Mouse (Mus musculus): ENCODE results near the gene Mlxip. TPM values are rescaled to one million over a fixed set of nuclear protein-coding genes. Genes with fewer than 3 reads are reported as not detected.
A peak's percentile ranks its signal among the peaks of the same experiment; 100 is the strongest.

Mlxip gene
- polyA plus RNA-seq, 1 experiment from 2014 or later, result 14.0 TPM

DNA sequence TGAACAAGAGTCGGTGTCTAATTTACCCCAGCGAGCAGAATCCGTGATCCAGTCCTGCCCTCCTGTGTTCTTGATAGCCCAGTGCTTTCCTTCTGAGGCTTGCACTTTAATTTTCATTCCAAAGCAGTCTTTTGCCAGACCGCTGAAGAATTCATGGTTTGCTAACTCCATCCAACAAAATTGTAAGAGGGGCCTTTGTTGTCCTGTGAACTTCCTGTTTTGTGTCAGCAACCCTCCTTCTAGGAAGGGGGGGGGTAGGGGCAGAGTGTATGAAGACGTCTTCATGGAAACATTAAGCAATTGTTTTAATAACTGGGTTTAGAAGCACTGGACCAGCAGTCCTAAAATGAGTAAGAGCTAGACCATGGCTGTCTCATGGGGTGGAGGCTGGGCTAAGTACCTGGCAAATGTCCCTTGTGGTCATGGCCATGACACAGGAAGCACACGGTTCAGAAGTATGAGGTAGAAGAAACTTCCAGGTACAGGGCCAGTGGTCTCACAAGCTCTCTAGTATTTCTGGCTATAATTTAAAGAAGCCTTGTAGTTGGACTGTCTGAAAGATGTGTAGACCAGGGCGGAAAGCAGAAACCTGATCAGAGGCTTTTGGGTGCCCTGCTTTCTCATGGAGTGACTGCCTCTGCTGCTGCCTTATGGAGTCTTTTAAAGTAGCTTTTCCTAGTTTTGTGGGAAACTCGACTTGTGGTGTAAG, 41.6 kb downstream of the Mlxip start:
- H3K36me3 ChIP-seq (ENCODE audit: control insufficient read depth, insufficient read depth, low read length), result no peaks in the 10 kb centered on the region
- H3K4me3 ChIP-seq (ENCODE audit: low read depth, low read length), result no peak overlapping the region
- H3K4me2 ChIP-seq, result no peak overlapping the region
- H3K27me3 ChIP-seq (replicated peaks; ENCODE audit: control insufficient read depth, insufficient read depth, low read length), result no peaks in the 10 kb centered on the region
- peaks cover 3% of the 10 kb centered on the region; the same call in 1 of the 2 replicates for H3K4me1 ChIP-seq (replicated peaks; ENCODE audit: control insufficient read depth, insufficient read depth, low read length)
- 63% methylated on average over 8 of the region's 8 CpGs for WGBS
- no peak overlapping the region for H3K9ac ChIP-seq (ENCODE audit: low read depth, low read length)
- ATAC-seq (replicated peaks; ENCODE audit: low FRiP score), result no peak
- no peaks in the 10 kb centered on the region for H3K9me3 ChIP-seq (ENCODE audit: control insufficient read depth, low read length)
- no peak overlapping the region for H3K27ac ChIP-seq (ENCODE audit: low read depth, low read length)
- no peak for DNase-seq (ENCODE audit: low spot score)

DNA sequence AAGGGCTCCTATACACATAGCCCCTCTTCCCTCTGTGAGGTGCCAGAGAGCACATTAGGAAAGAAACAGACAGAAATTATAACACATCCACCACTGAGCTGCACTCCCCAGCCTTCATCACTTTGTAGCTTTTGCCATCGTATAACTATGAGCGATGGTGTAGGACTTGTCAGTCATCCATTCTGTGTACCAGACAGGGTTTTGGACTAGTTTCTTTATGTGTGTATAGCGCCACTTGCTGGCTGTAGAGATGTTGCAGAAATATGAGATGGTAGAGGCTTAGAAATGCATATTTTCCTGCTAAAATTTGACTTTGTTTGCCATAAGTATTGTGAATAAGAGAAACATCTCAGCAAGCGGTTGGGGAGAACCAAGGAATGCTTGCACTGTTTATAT, 42.2 kb downstream of the Mlxip start:
- Histone ChIP-seq H3K9me3 (ENCODE audit: control insufficient read depth, low read length) (no peaks in the 10 kb centered on the region), H3K27ac (ENCODE audit: low read depth, low read length) (no peak overlapping the region), H3K4me1 (replicated peaks; ENCODE audit: control insufficient read depth, insufficient read depth, low read length) (peaks cover 3% of the 10 kb centered on the region; the same call in 1 of the 2 replicates), H3K27me3 (replicated peaks; ENCODE audit: control insufficient read depth, insufficient read depth, low read length) (no peaks in the 10 kb centered on the region), H3K4me2 (no peak overlapping the region), H3K36me3 (ENCODE audit: control insufficient read depth, insufficient read depth, low read length) (no peaks in the 10 kb centered on the region), H3K4me3 (ENCODE audit: low read depth, low read length) (no peak overlapping the region), H3K9ac (ENCODE audit: low read depth, low read length) (no peak overlapping the region)
- DNase-seq (ENCODE audit: low spot score) (no peak), ATAC-seq (replicated peaks; ENCODE audit: low FRiP score) (no peak)
- 39% methylated on average over 4 of the region's 4 CpGs for WGBS

DNA sequence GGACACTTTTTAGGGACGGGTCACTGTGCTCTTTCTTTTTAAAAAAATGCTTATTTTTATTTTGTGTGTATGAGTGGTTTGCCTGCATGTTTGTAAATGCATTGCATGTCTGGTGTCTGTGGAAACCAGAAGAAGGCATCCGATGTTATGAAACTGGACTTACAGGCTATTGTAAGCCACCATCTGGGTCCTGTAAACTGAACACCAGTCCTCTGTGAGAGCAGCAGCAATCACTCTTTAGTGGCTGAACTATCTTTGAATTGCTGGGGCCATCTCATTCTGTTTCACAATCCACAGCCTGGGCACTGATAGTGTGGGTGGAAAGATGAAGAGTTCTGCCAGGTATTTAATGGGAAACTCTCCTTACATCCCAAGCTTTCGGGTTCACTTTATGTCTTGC, 43.8 kb downstream of the Mlxip start:
- ATAC-seq (replicated peaks; ENCODE audit: low FRiP score) (no peak), DNase-seq (ENCODE audit: low spot score) (no peak)
- H3K9ac ChIP-seq (ENCODE audit: low read depth, low read length), result no peak overlapping the region
- H3K27ac ChIP-seq (ENCODE audit: low read depth, low read length), result no peak overlapping the region
- WGBS, result 86% methylated on average over 3 of the region's 3 CpGs
- H3K36me3 ChIP-seq (ENCODE audit: control insufficient read depth, insufficient read depth, low read length), result peaks cover 10% of the 10 kb centered on the region
- H3K4me1 ChIP-seq (replicated peaks; ENCODE audit: control insufficient read depth, insufficient read depth, low read length), result peaks cover 3% of the 10 kb centered on the region; the same call in 1 of the 2 replicates
- H3K4me3 ChIP-seq (ENCODE audit: low read depth, low read length), result no peak overlapping the region
- no peak overlapping the region for H3K4me2 ChIP-seq
- no peaks in the 10 kb centered on the region for H3K27me3 ChIP-seq (replicated peaks; ENCODE audit: control insufficient read depth, insufficient read depth, low read length)
- H3K9me3 ChIP-seq (ENCODE audit: control insufficient read depth, low read length), result no peaks in the 10 kb centered on the region

DNA sequence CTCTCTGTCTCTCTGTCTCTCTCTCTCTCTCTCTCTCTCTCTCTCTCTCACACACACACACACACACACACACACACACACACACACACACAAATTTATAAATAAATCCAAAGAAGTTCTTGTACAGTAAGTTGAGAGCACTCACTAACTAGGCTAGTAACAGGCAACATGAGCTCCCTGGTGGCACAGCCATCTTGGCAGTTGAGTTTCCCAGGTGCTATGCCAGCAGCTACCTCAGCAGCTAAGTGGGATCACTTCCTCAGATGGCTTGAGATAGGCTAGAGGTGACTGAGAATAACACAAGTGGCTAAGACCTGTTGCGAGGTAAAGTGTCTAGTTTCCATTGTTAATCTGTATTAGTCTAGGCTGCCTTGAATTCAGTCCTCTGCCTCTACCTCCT, 44.7 kb downstream of the Mlxip start:
- Histone ChIP-seq H3K27me3 (replicated peaks; ENCODE audit: control insufficient read depth, insufficient read depth, low read length) (no peaks in the 10 kb centered on the region), H3K9me3 (ENCODE audit: control insufficient read depth, low read length) (no peaks in the 10 kb centered on the region), H3K4me1 (replicated peaks; ENCODE audit: control insufficient read depth, insufficient read depth, low read length) (peaks cover 3% of the 10 kb centered on the region; the same call in 1 of the 2 replicates), H3K4me2 (no peak overlapping the region), H3K36me3 (ENCODE audit: control insufficient read depth, insufficient read depth, low read length) (peaks cover 10% of the 10 kb centered on the region), H3K9ac (ENCODE audit: low read depth, low read length) (no peak overlapping the region), H3K27ac (ENCODE audit: low read depth, low read length) (no peak overlapping the region), H3K4me3 (ENCODE audit: low read depth, low read length) (no peak overlapping the region)
- DNase-seq (ENCODE audit: low spot score), result no peak
- 88% methylated on average over 1 of the region's 1 CpGs for WGBS
- no peak for ATAC-seq (replicated peaks; ENCODE audit: low FRiP score)

- H3K9me3 ChIP-seq (ENCODE audit: control insufficient read depth, low read length), result no peaks in the 10 kb centered on the region
- no peak overlapping the region for H3K4me3 ChIP-seq (ENCODE audit: low read depth, low read length)
- no peaks in the 10 kb centered on the region for H3K27me3 ChIP-seq (replicated peaks; ENCODE audit: control insufficient read depth, insufficient read depth, low read length)
- H3K9ac ChIP-seq (ENCODE audit: low read depth, low read length), result no peak overlapping the region
- H3K4me2 ChIP-seq, result no peak overlapping the region
- DNase-seq (ENCODE audit: low spot score) (no peak), ATAC-seq (replicated peaks; ENCODE audit: low FRiP score) (no peak)
- H3K36me3 ChIP-seq (ENCODE audit: control insufficient read depth, insufficient read depth, low read length), result peaks cover 10% of the 10 kb centered on the region
- 85% methylated on average over 4 of the region's 4 CpGs for WGBS
- no peak overlapping the region for H3K27ac ChIP-seq (ENCODE audit: low read depth, low read length)
- H3K4me1 ChIP-seq (replicated peaks; ENCODE audit: control insufficient read depth, insufficient read depth, low read length), result peaks cover 3% of the 10 kb centered on the region; the same call in 1 of the 2 replicates
These were observed 45.3 kb downstream of the Mlxip start for GRCm38 (mm10) chr5:123439941-123440340.

- DNase-seq (ENCODE audit: low spot score), result no peak
- Histone ChIP-seq H3K4me1 (replicated peaks; ENCODE audit: control insufficient read depth, insufficient read depth, low read length) (peaks cover 3% of the 10 kb centered on the region; the same call in 1 of the 2 replicates), H3K4me2 (no peak overlapping the region), H3K27ac (ENCODE audit: low read depth, low read length) (no peak overlapping the region), H3K9ac (ENCODE audit: low read depth, low read length) (no peak overlapping the region), H3K36me3 (ENCODE audit: control insufficient read depth, insufficient read depth, low read length) (peaks cover 10% of the 10 kb centered on the region), H3K4me3 (ENCODE audit: low read depth, low read length) (no peak overlapping the region), H3K27me3 (replicated peaks; ENCODE audit: control insufficient read depth, insufficient read depth, low read length) (no peaks in the 10 kb centered on the region), H3K9me3 (ENCODE audit: control insufficient read depth, low read length) (no peaks in the 10 kb centered on the region)
- ATAC-seq (replicated peaks; ENCODE audit: low FRiP score), result no peak
- WGBS, result 87% methylated on average over 4 of the region's 4 CpGs
These were observed 46.1 kb downstream of the Mlxip start for GRCm38 (mm10) chr5:123440664-123441063.

DNA sequence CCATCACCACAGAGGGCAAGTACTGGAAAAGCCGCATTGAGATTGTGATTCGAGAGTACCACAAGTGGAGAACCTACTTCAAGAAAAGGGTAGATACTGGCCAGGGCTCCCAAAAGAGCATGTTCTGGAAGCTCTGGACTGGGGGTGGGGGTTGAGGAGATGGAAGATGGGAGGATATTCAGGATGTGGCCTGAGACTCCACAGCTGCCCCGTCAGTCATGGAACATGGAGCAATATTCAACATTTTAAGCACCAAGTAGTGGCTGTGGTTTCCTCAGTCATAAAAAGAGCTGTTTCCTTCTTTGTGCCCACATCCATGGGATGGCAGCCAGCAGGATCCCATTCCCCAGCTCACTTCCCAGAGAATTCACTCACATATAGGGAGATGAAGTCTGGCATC, 47.7 kb downstream of the Mlxip start:
- no peak overlapping the region for H3K9ac ChIP-seq (ENCODE audit: low read depth, low read length)
- no peak overlapping the region for H3K27ac ChIP-seq (ENCODE audit: low read depth, low read length)
- H3K4me3 ChIP-seq (ENCODE audit: low read depth, low read length), result no peak overlapping the region
- peaks cover 15% of the 10 kb centered on the region for H3K36me3 ChIP-seq (ENCODE audit: control insufficient read depth, insufficient read depth, low read length)
- WGBS, result 89% methylated on average over 3 of the region's 3 CpGs
- ATAC-seq (replicated peaks; ENCODE audit: low FRiP score) (no peak), DNase-seq (ENCODE audit: low spot score) (no peak)
- no peak overlapping the region for H3K4me2 ChIP-seq
- H3K9me3 ChIP-seq (ENCODE audit: control insufficient read depth, low read length), result no peaks in the 10 kb centered on the region
- H3K4me1 ChIP-seq (replicated peaks; ENCODE audit: control insufficient read depth, insufficient read depth, low read length), result no peaks in the 10 kb centered on the region
- H3K27me3 ChIP-seq (replicated peaks; ENCODE audit: control insufficient read depth, insufficient read depth, low read length), result no peaks in the 10 kb centered on the region

DNA sequence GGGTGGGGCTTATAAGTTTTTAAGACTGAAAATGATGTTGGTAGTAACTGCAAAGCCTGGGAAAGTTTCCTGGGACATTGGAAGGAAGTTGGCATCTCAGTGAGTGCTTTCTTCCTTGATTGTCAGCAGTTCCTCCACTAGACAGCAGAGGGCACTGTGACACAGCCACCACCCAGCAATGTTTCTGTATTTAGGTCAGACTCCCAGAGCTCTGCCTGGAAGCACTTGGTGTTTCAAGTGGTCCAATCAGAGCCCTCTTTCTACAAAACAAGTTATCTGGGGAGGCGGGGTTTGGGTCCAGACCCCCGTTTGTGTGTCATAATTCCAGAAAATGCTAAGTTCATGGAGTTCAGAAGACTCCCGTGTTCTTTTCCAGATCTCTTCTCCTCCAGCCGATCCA, 49.5 kb downstream of the Mlxip start:
- no peak overlapping the region for H3K4me3 ChIP-seq (ENCODE audit: low read depth, low read length)
- no peak overlapping the region for H3K4me2 ChIP-seq
- DNase-seq (ENCODE audit: low spot score) (peak; percentile 55), ATAC-seq (replicated peaks; ENCODE audit: low FRiP score) (no peak)
- no peaks in the 10 kb centered on the region for H3K9me3 ChIP-seq (ENCODE audit: control insufficient read depth, low read length)
- 49% methylated on average over 4 of the region's 4 CpGs for WGBS
- H3K27me3 ChIP-seq (replicated peaks; ENCODE audit: control insufficient read depth, insufficient read depth, low read length), result no peaks in the 10 kb centered on the region
- no peaks in the 10 kb centered on the region for H3K4me1 ChIP-seq (replicated peaks; ENCODE audit: control insufficient read depth, insufficient read depth, low read length)
- no peak overlapping the region for H3K27ac ChIP-seq (ENCODE audit: low read depth, low read length)
- H3K36me3 ChIP-seq (ENCODE audit: control insufficient read depth, insufficient read depth, low read length), result peaks cover 19% of the 10 kb centered on the region
- no peak overlapping the region for H3K9ac ChIP-seq (ENCODE audit: low read depth, low read length)

- no peak overlapping the region for H3K27ac ChIP-seq (ENCODE audit: low read depth, low read length)
- DNase-seq (ENCODE audit: low spot score) (no peak), ATAC-seq (replicated peaks; ENCODE audit: low FRiP score) (no peak)
- H3K36me3 ChIP-seq (ENCODE audit: control insufficient read depth, insufficient read depth, low read length), result peaks cover 21% of the 10 kb centered on the region
- H3K4me3 ChIP-seq (ENCODE audit: low read depth, low read length), result no peak overlapping the region
- H3K4me1 ChIP-seq (replicated peaks; ENCODE audit: control insufficient read depth, insufficient read depth, low read length), result no peaks in the 10 kb centered on the region
- WGBS, result 85% methylated on average over 5 of the region's 5 CpGs
- no peak overlapping the region for H3K4me2 ChIP-seq
- H3K9me3 ChIP-seq (ENCODE audit: control insufficient read depth, low read length), result no peaks in the 10 kb centered on the region
- no peaks in the 10 kb centered on the region for H3K27me3 ChIP-seq (replicated peaks; ENCODE audit: control insufficient read depth, insufficient read depth, low read length)
- H3K9ac ChIP-seq (ENCODE audit: low read depth, low read length), result no peak overlapping the region
These were observed 50.3 kb downstream of the Mlxip start for GRCm38 (mm10) chr5:123444849-123445334.
